Mouse (Mus musculus): ENCODE data around the gene Alad.
"Not testable (repeated sequence)": the region's sequence is repeated elsewhere in the genome, so short reads cannot be mapped to it uniquely, and the experiment has no call there.

Gene Alad

GRCm38 (mm10) chr4:62486162-62486696 lies 33.5 kb downstream of the Alad start:
- no peak for DNase-seq (ENCODE audit: extremely low spot score, low spot score)

GRCm38 (mm10) chr4:62485450-62486161 lies 34.1 kb downstream of the Alad start:
- no peak for DNase-seq (ENCODE audit: extremely low spot score, low spot score)

GRCm38 (mm10) chr4:62484928-62485327 lies 34.8 kb downstream of the Alad start:
- DNase-seq (ENCODE audit: extremely low spot score, low spot score): no peak

GRCm38 (mm10) chr4:62480709-62481605 lies 38.8 kb downstream of the Alad start:
- DNase-seq (ENCODE audit: extremely low spot score, low spot score): no peak

GRCm38 (mm10) chr4:62479937-62480708 lies 39.6 kb downstream of the Alad start, which contains the start of gene Bspry:
Gene Bspry (plus strand): TSS chr4:62480053.
- DNase-seq (ENCODE audit: extremely low spot score, low spot score): peak; percentile 37

- not testable (repeated sequence) for DNase-seq (ENCODE audit: extremely low spot score, low spot score)
Observed at GRCm38 (mm10) chr4:62479593-62479936, 40.2 kb downstream of the Alad start.

GRCm38 (mm10) chr4:62477542-62478244 lies 42.0 kb downstream of the Alad start:
- DNase-seq (ENCODE audit: extremely low spot score, low spot score): no peak

GRCm38 (mm10) chr4:62475793-62476192 lies 43.9 kb downstream of the Alad start:
- DNase-seq (ENCODE audit: extremely low spot score, low spot score): no peak

- DNase-seq (ENCODE audit: extremely low spot score, low spot score): no peak
Observed at GRCm38 (mm10) chr4:62475131-62475530, 44.6 kb downstream of the Alad start.

- DNase-seq (ENCODE audit: extremely low spot score, low spot score): no peak
Observed at GRCm38 (mm10) chr4:62472071-62472470, 47.6 kb downstream of the Alad start.

GRCm38 (mm10) chr4:62470598-62471051 lies 49.1 kb downstream of the Alad start, which contains the start of gene Wdr31:
Gene Wdr31 (minus strand): TSS chr4:62470896.
- peak; percentile 89 for DNase-seq (ENCODE audit: extremely low spot score, low spot score)

- DNase-seq (ENCODE audit: extremely low spot score, low spot score): no peak
Observed at GRCm38 (mm10) chr4:62468158-62468557, 51.6 kb downstream of the Alad start.

- no peak for DNase-seq (ENCODE audit: extremely low spot score, low spot score)
Observed at GRCm38 (mm10) chr4:62463124-62463523, 56.6 kb downstream of the Alad start.

GRCm38 (mm10) chr4:62460348-62460747 lies 59.4 kb downstream of the Alad start:
- no peak for DNase-seq (ENCODE audit: extremely low spot score, low spot score)
